Mouse (Mus musculus) stomach, postnatal 0 days (tissue): ENCODE data around the gene Clp1.

ENCODE experiments used
- CTCF ChIP-seq: IDR thresholded peaks from 2 replicates; pipeline ENCODE4 v1.5.1; 2016; ENCODE audit warnings: antibody characterized with exemption, low read depth, mild to moderate bottlenecking, moderate library complexity
- EP300 ChIP-seq: optimal IDR thresholded peaks from 2 replicates; pipeline ENCODE3; 2016; ENCODE audit warnings: antibody characterized with exemption

GRCm38 (mm10) chr2:84760777-84761176 is 33.6 kb upstream of the Clp1 start:
- no peak for TF ChIP-seq CTCF
- no peak for TF ChIP-seq EP300
